In genomic region chr19:5801432-5801964, GRCm38 (mm10) we compare ENCODE assay signal across 8 mouse cellular contexts. TPM values are rescaled to one million over a fixed set of nuclear protein-coding genes. Genes with fewer than 3 reads are reported as not detected.
DNase-seq lines count a peak whose midpoint lies in the region; ATAC-seq and TF ChIP-seq lines count a peak whose summit lies in the region.

No protein-coding gene starts in this region.

- H3K9me3 ChIP-seq in neural tube, embryonic 11.5 days (ENCODE audit: control insufficient read depth, low read length), result no peaks in the 10 kb centered on the region
- no peaks in the 10 kb centered on the region for H3K9me3 ChIP-seq in limb, embryonic 14.5 days (ENCODE audit: control insufficient read depth, low read length)
- H3K9me3 ChIP-seq in stomach, embryonic 16.5 days (replicated peaks; ENCODE audit: control insufficient read depth, low read length), result no peaks in the 10 kb centered on the region

- peaks cover 10% of the 10 kb centered on the region for H3K36me3 ChIP-seq in neural tube, embryonic 11.5 days (ENCODE audit: control insufficient read depth, insufficient read depth, low read length)
- peaks cover 35% of the 10 kb centered on the region for H3K36me3 ChIP-seq in limb, embryonic 14.5 days (ENCODE audit: control insufficient read depth, insufficient read depth, low read length)
- H3K36me3 ChIP-seq in stomach, embryonic 16.5 days (ENCODE audit: control insufficient read depth, insufficient read depth, low read length), result peaks cover 7% of the 10 kb centered on the region

- intact Hi-C loops in left cerebral cortex, postnatal 4 days (cut with DNase I), result no loop called here

- no peaks in the 10 kb centered on the region for H3K27me3 ChIP-seq in neural tube, embryonic 11.5 days (ENCODE audit: control insufficient read depth, insufficient read depth, low read length)
- H3K27me3 ChIP-seq in limb, embryonic 14.5 days (ENCODE audit: control insufficient read depth, insufficient read depth, low read length), result no peaks in the 10 kb centered on the region
- no peaks in the 10 kb centered on the region for H3K27me3 ChIP-seq in stomach, embryonic 16.5 days (ENCODE audit: control insufficient read depth, insufficient read depth, low read length)

- peak overlapping the region; percentile 96 for H3K9ac ChIP-seq in neural tube, embryonic 11.5 days (ENCODE audit: low read length)
- peak overlapping the region; percentile 98 for H3K9ac ChIP-seq in limb, embryonic 14.5 days (ENCODE audit: low read depth, low read length, severe bottlenecking)
- peak overlapping the region; percentile 99 for H3K9ac ChIP-seq in stomach, embryonic 16.5 days (ENCODE audit: low read length)

- TF ChIP-seq POLR2A in limb, embryonic 14.5 days (IDR thresholded peaks at IDR 0.05; ENCODE audit: borderline replicate concordance, extremely low read depth, insufficient read depth, insufficient read length), result no peak

- peak; percentile 40 for DNase-seq in CD4-positive, CD25-positive, alpha-beta regulatory T cell, adult 2 months (ENCODE audit: low read depth, low spot score)
- no peak for DNase-seq in neural tube, embryonic 11.5 days (ENCODE audit: low spot score)
- no peak for DNase-seq in neural tube, embryonic 10.5 days (ENCODE audit: extremely low spot score, low spot score)
- no peak for DNase-seq in limb, embryonic 14.5 days (ENCODE audit: low spot score)
- DNase-seq in left cerebral cortex, postnatal 4 days, result no peak
- DNase-seq in cerebellum, adult 11 months, result no peak

- peak overlapping the region; percentile 90 for H3K4me2 ChIP-seq in neural tube, embryonic 11.5 days (ENCODE audit: low read depth)
- peak overlapping the region; percentile 97 for H3K4me2 ChIP-seq in limb, embryonic 14.5 days (replicated peaks; ENCODE audit: low read depth, low read length, severe bottlenecking)
- H3K4me2 ChIP-seq in stomach, embryonic 16.5 days (ENCODE audit: low read depth, low read length), result peak overlapping the region; percentile 98

- peak overlapping the region; percentile 71 for H3K4me3 ChIP-seq in neural tube, embryonic 11.5 days (ENCODE audit: low read depth, low read length)
- H3K4me3 ChIP-seq in limb, embryonic 14.5 days (replicated peaks; ENCODE audit: low read length), result peak overlapping the region; percentile 74
- peak overlapping the region; percentile 97 for H3K4me3 ChIP-seq in stomach, embryonic 16.5 days (replicated peaks; ENCODE audit: low read length)

- no peak for ATAC-seq in CD4-positive, CD25-positive, alpha-beta regulatory T cell, adult 4 months
- no peak for ATAC-seq in neural tube, embryonic 11.5 days (ENCODE audit: insufficient read depth, low FRiP score, low TSS enrichment)
- no peak for ATAC-seq in limb, embryonic 14.5 days (ENCODE audit: low FRiP score, low read depth)
- ATAC-seq in stomach, embryonic 16.5 days (ENCODE audit: insufficient read depth, low FRiP score), result no peak

- peaks cover 31% of the 10 kb centered on the region for H3K4me1 ChIP-seq in neural tube, embryonic 11.5 days (ENCODE audit: control insufficient read depth, insufficient read depth, low read length)
- peaks cover 25% of the 10 kb centered on the region for H3K4me1 ChIP-seq in limb, embryonic 14.5 days (ENCODE audit: control insufficient read depth, insufficient read depth, low read length)
- H3K4me1 ChIP-seq in stomach, embryonic 16.5 days (ENCODE audit: control insufficient read depth, insufficient read depth, low read length), result peaks cover 29% of the 10 kb centered on the region

- peak overlapping the region; percentile 50 for H3K27ac ChIP-seq in neural tube, embryonic 11.5 days (ENCODE audit: low read depth, low read length)
- H3K27ac ChIP-seq in limb, embryonic 14.5 days (replicated peaks; ENCODE audit: low read depth, low read length), result peak overlapping the region; percentile 100
- H3K27ac ChIP-seq in stomach, embryonic 16.5 days (ENCODE audit: low read length), result peak overlapping the region; percentile 95

- WGBS in neural tube, embryonic 11.5 days, result 15% methylated on average over 3 of the region's 3 CpGs
- WGBS in limb, embryonic 14.5 days, result 8% methylated on average over 3 of the region's 3 CpGs
- WGBS in stomach, embryonic 16.5 days, result 1% methylated on average over 3 of the region's 3 CpGs

RNA-seq across cellular contexts. Expression of gene Scyl1, which starts 30.3 kb away (rescaled TPM):
- 10 to 100 TPM; 15.1 to 19.4 TPM for polyA plus RNA-seq in CD4-positive, CD25-positive, alpha-beta regulatory T cell, adult 4 months (2017; shearing (Covaris generic))
- polyA plus RNA-seq in neural tube, embryonic 11.5 days (2014; fragmentation: Nextera tagmentation; extraction: Ambion mirVana), result 63.9 and 67.4 TPM in 2 replicates
- polyA plus RNA-seq in limb, embryonic 14.5 days (2012; rRNA removed), result 152 and 186 TPM in 2 replicates
- polyA plus RNA-seq in limb, embryonic 14.5 days (2014; fragmentation: Nextera tagmentation; extraction: Ambion mirVana), result 78.4 and 81.1 TPM in 2 replicates
- polyA plus RNA-seq in stomach, embryonic 16.5 days (2015; fragmentation: Nextera tagmentation; extraction: Ambion mirVana), result 66.3 and 67.8 TPM in 2 replicates
- 10 to 100 TPM; 81.7 to 81.8 TPM for total RNA-seq in left cerebral cortex, postnatal 4 days (2021)

Comparison
In these comparisons a context has a peak if more than half of its experiments do, and no peak if none do; other contexts are left out.
1. H3K27ac ChIP-seq: peak in every context shown above with its lines; median percentile 100 in limb, embryonic 14.5 days; 95 in stomach, embryonic 16.5 days; 50 in neural tube, embryonic 11.5 days.